20 mouse cellular contexts compared by ENCODE assay signal in the genomic region with DNA sequence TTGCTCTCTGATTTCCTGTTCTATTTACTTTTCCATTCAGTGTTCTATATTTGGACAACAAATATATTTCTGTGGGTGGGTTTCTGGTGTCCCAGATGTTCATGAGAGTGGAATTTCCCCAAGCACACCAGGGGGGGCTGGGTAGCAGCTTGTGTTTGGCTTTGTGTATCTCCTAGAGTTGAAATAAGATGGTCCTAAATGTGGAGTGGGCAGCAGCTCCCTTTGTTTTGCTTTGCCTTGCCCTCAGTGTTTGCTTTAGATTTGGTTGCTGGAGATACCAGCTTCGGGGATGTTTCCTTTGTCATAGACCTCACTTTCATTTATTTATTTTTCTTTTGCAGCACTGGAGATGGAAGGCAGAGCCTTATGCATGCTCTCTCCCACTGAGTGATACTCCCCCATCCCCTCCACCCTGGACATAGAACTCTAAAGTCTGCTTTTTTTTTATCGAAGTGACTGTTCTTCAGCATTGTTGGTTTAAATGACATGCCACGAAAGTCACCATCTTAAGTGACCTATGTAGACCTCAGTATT. TPM values are rescaled to one million over a fixed set of nuclear protein-coding genes. Genes with fewer than 3 reads are reported as not detected.
DNase-seq lines count a peak whose midpoint lies in the region; ATAC-seq and TF ChIP-seq lines count a peak whose summit lies in the region.
"Had no signal": no experiment of that assay in that cellular context is flagged by ENCODE, and none has a peak within 500 bp of the region (broad histone marks: within the 10 kb centered on the region; RNA-seq: fewer than 3 reads in every experiment).

No protein-coding gene starts in this region.

- no peaks in the 10 kb centered on the region for H3K36me3 ChIP-seq in kidney, embryonic 14.5 days (ENCODE audit: control insufficient read depth, insufficient read depth, low read length)
- no peaks in the 10 kb centered on the region for H3K36me3 ChIP-seq in thymus, adult 2 months (ENCODE audit: control insufficient read depth, insufficient read depth, low read length)
- H3K36me3 ChIP-seq: hindbrain, embryonic 12.5 days; intestine, embryonic 15.5 days had no signal

- no peak for TF ChIP-seq CTCF in thymus, adult 2 months (IDR thresholded peaks at IDR 0.05; ENCODE audit: borderline replicate concordance, control insufficient read depth, extremely low read depth, insufficient read depth, low read length, poor library complexity)
- no peak for TF ChIP-seq CTCF in left cerebral cortex, adult 2 months (IDR thresholded peaks at IDR 0.05)

- H3K9ac ChIP-seq in kidney, embryonic 14.5 days (ENCODE audit: low read depth, low read length) = no peak overlapping the region
- H3K9ac ChIP-seq: forebrain, embryonic 13.5 days; forebrain, postnatal 0 days; hindbrain, embryonic 12.5 days; intestine, embryonic 15.5 days had no signal

- no peak overlapping the region for H3K27ac ChIP-seq in kidney, embryonic 14.5 days (ENCODE audit: low read depth, low read length)
- peak overlapping the region; percentile 43 for H3K27ac ChIP-seq in thymus, adult 2 months (ENCODE audit: control insufficient read depth, insufficient read depth, low read length)
- H3K27ac ChIP-seq in left cerebral cortex, adult 2 months = no peak overlapping the region
- H3K27ac ChIP-seq: forebrain, embryonic 13.5 days; heart, embryonic 10.5 days; hindbrain, embryonic 12.5 days; intestine, embryonic 15.5 days had no signal

- intact Hi-C loops in left cerebral cortex, adult 2 months (cut with DNase I) = no loop called here

- peak; percentile 64; the same call in 1 of the 2 replicates for ATAC-seq in kidney, embryonic 14.5 days (ENCODE audit: low FRiP score, low TSS enrichment)
- ATAC-seq: forebrain, embryonic 13.5 days; forebrain, postnatal 0 days; hindbrain, embryonic 16.5 days; intestine, embryonic 15.5 days had no signal

- no peak for DNase-seq in kidney, postnatal 10 days
- no peak for DNase-seq in thymus, adult 2 months
- no peak for DNase-seq in thymus, adult 18-20 months
- DNase-seq in induced T-regulatory cell, adult 2 months (ENCODE audit: low read depth) = peak; percentile 33
- no peak for DNase-seq in left cerebral cortex, adult 2 months (ENCODE audit: extremely low spot score in 1 of 2, low spot score in 2 of 2)
- DNase-seq: adrenal gland, postnatal 14 days; cerebellum, adult 11-12 months; cerebellum, adult 9-10 months; cerebellum, postnatal 25 days; forebrain, postnatal 0 days; gastrocnemius, postnatal 36 days; heart, adult 18-20 months; heart, postnatal 10 days; heart, postnatal 4 days had no signal

- H3K4me3 ChIP-seq in kidney, embryonic 14.5 days (ENCODE audit: low read length) = no peak overlapping the region
- no peak overlapping the region for H3K4me3 ChIP-seq in thymus, adult 2 months (ENCODE audit: control insufficient read depth, insufficient read depth, low read length)
- no peak overlapping the region for H3K4me3 ChIP-seq in left cerebral cortex, adult 2 months
- H3K4me3 ChIP-seq: forebrain, embryonic 13.5 days; heart, embryonic 10.5 days; hindbrain, embryonic 12.5 days; intestine, embryonic 15.5 days had no signal

- 0 out of 2 replicates have a peak, but pooled peaks cover 3% of the 10 kb centered on the region for H3K4me1 ChIP-seq in kidney, embryonic 14.5 days (ENCODE audit: control insufficient read depth, insufficient read depth, low read length)
- H3K4me1 ChIP-seq in thymus, adult 2 months (replicated peaks; ENCODE audit: control insufficient read depth, insufficient read depth, low read length) = peaks cover 7% of the 10 kb centered on the region
- H3K4me1 ChIP-seq: heart, embryonic 10.5 days; intestine, embryonic 15.5 days had no signal

- H3K9me3 ChIP-seq in kidney, embryonic 14.5 days (ENCODE audit: control insufficient read depth, low read length) = no peaks in the 10 kb centered on the region
- H3K9me3 ChIP-seq: forebrain, embryonic 13.5 days; heart, embryonic 10.5 days; hindbrain, embryonic 12.5 days; intestine, embryonic 15.5 days had no signal

- no peak overlapping the region for H3K4me2 ChIP-seq in kidney, embryonic 14.5 days (replicated peaks; ENCODE audit: low read depth, low read length)
- H3K4me2 ChIP-seq: forebrain, embryonic 13.5 days; hindbrain, embryonic 12.5 days; intestine, embryonic 15.5 days had no signal

- 53% methylated on average over 3 of the region's 3 CpGs for WGBS in kidney, embryonic 14.5 days
- WGBS in thymus, adult 2 months = 80% methylated on average over 3 of the region's 3 CpGs

- no peaks in the 10 kb centered on the region for H3K27me3 ChIP-seq in kidney, embryonic 14.5 days (ENCODE audit: control insufficient read depth, insufficient read depth, low read length)
- H3K27me3 ChIP-seq in thymus, adult 2 months (ENCODE audit: control insufficient read depth, insufficient read depth, low read length) = no peaks in the 10 kb centered on the region
- H3K27me3 ChIP-seq: forebrain, embryonic 13.5 days; hindbrain, embryonic 12.5 days; intestine, embryonic 15.5 days had no signal

- TF ChIP-seq POLR2A in thymus, adult 2 months (IDR thresholded peaks at IDR 0.05; ENCODE audit: control insufficient read depth, extremely low read depth, insufficient read depth, low read length, poor library complexity) = no peak

RNA-seq across cellular contexts. Expression of gene Tbl1x, which starts 12.1 kb away (rescaled TPM):
- 67.1 and 98.9 TPM in 2 replicates for polyA plus RNA-seq in kidney, embryonic 14.5 days (2014; fragmentation: Nextera tagmentation; extraction: Ambion mirVana)
- 30.0 TPM in 2 replicates for polyA plus RNA-seq in thymus, adult 2 months (2012; rRNA removed)
- total RNA-seq in left cerebral cortex, adult 2 months (2021) = 10 to 100 TPM; 49.6 TPM
